Mouse (Mus musculus): Measurements from ENCODE around the gene Ppp1r3e. TPM values are rescaled to one million over a fixed set of nuclear protein-coding genes. Genes with fewer than 3 reads are reported as not detected.

The Ppp1r3e gene
- 21.6 and 22.1 TPM in 2 replicates for polyA plus RNA-seq (2012; rRNA removed)

GRCm38 (mm10) chr14:54877048-54877715 is at the start of gene Ppp1r3e:
Ppp1r3e (minus strand) TSS chr14:54877550.
- Histone ChIP-seq H3K27ac (ENCODE audit: insufficient read depth, low read length) (peak within 1 kb of the TSS; percentile 96), H3K4me3 (replicated peaks; ENCODE audit: insufficient read depth, low read depth, low read length) (peak within 1 kb of the TSS; percentile 81), H3K4me1 (ENCODE audit: control insufficient read depth, insufficient read depth, low read length) (no peaks in the 10 kb centered on the region), H3K27me3 (ENCODE audit: control insufficient read depth, insufficient read depth, low read length) (no peaks in the 10 kb centered on the region)
- peak; percentile 80 to 85 for DNase-seq
- 1% methylated on average over 61 of the region's 61 CpGs for WGBS
- 0 out of 2 replicates have a peak, but pooled peaks have one; percentile 35 for TF ChIP-seq POLR2A (IDR thresholded peaks at IDR 0.05; ENCODE audit: borderline replicate concordance, insufficient read depth, low read length)
- no peak for TF ChIP-seq CTCF (IDR thresholded peaks at IDR 0.05; ENCODE audit: borderline replicate concordance, insufficient read depth, low read depth, low read length)

DNA sequence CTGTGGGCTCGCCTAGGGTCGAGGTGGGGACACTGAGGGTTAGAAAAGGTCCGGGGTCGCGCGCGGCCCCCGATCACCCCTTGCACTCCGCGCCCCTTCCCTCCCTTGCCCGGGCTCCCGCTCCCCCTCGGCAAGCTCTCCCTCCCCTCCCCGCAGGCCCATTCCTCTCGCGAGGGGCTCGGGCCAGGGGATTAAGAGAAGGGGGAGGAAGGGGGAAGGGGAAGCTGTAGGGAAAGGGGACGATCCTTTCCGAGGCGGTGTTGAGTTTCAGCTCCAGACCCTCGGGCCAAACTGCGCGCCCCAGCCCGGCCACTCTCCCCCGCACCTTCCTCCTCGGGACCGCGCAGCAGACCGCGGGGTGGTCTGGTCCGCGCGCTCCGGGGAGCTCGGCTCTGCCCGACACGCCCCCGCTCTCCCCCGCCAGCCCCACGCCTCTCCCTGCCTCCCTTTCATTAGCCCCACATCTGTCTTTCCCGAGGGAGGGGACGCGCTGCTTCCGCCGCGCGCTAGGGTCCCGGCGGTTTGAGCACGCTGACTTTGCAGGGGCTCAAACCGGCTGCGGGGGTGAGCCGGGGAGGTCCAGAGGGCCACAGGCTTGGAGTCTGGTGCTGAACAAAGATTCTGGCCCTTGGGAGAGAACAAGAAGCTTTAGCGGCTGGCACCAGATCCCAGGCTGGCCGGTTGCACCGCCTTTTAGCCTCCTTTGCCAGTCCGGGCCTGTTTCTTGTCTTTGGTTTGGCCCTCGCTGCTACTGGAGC is 49.2 kb upstream of the Ppp1r3e start:
- DNase-seq: no peak
- Histone ChIP-seq H3K4me3 (replicated peaks; ENCODE audit: insufficient read depth, low read depth, low read length) (peak overlapping the region; percentile 55), H3K27ac (ENCODE audit: insufficient read depth, low read length) (peak overlapping the region; percentile 1; the same call in 1 of the 2 replicates), H3K27me3 (ENCODE audit: control insufficient read depth, insufficient read depth, low read length) (no peaks in the 10 kb centered on the region), H3K4me1 (ENCODE audit: control insufficient read depth, insufficient read depth, low read length) (0 out of 2 replicates have a peak, but pooled peaks cover 3% of the 10 kb centered on the region)
- 3% methylated on average over 54 of the region's 58 CpGs for WGBS
- no peak for TF ChIP-seq POLR2A (IDR thresholded peaks at IDR 0.05; ENCODE audit: borderline replicate concordance, insufficient read depth, low read length)
- no peak for TF ChIP-seq CTCF (IDR thresholded peaks at IDR 0.05; ENCODE audit: borderline replicate concordance, insufficient read depth, low read depth, low read length)

DNA sequence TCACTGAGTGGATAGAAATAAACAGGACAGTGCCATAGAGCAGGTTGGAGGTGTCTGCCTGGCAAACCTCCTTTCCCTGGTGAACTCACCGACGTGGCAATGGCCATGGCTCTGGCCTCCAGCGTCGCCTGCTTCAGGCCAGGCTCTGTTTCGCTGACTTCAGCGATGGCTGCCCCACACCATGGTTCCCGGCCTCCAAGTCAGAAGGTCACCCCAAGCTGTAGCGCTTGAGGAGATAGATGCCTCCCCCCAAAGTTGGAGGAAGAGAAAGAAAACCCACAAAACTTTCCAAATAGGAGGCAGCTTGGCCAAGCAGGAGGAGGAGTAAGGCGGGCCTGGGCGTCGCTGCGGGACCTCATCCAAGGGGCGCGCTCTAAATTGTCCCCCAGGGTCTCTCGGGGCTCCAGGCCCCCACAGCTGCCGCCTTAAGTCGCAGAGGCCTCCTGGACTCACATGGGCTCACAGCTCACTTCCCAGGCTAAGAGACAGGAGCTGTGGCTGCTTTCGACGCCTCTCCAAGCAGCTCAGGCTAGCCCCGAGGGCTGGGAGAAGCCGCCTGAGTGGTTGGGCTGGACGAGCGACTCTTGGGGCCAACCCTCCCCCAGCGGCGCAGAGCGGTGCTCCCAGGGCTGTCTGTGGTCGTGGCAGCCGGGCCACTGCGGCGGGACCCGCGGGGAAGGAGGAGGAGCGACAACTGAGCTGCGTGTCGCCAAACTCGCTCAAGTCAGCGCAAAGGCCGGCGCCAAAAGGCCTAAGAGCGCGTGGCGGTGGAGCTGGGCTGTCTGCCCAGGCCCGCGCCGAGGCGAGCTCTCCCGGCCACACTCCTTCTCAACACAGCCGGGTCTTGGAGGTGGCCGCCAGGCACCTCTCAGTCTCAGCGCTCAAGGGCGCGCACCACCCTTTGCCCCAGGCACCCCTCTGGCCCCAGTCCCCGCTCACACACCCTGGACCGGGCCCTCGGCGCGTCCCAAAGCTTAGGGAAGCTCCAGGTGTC is 48.3 kb upstream of the Ppp1r3e start, which contains the start of gene Efs:
Gene Efs, minus strand, starts transcription at position 778 of the 994 bp plus-strand sequence.
- Histone ChIP-seq H3K4me1 (ENCODE audit: control insufficient read depth, insufficient read depth, low read length) (0 out of 2 replicates have a peak, but pooled peaks cover 3% of the 10 kb centered on the region), H3K4me3 (replicated peaks; ENCODE audit: insufficient read depth, low read depth, low read length) (peak within 1 kb of the TSS; percentile 55), H3K27ac (ENCODE audit: insufficient read depth, low read length) (peak within 1 kb of the TSS; percentile 1; the same call in 1 of the 2 replicates), H3K27me3 (ENCODE audit: control insufficient read depth, insufficient read depth, low read length) (no peaks in the 10 kb centered on the region)
- TF ChIP-seq POLR2A (IDR thresholded peaks at IDR 0.05; ENCODE audit: borderline replicate concordance, insufficient read depth, low read length): no peak
- TF ChIP-seq CTCF (IDR thresholded peaks at IDR 0.05; ENCODE audit: borderline replicate concordance, insufficient read depth, low read depth, low read length): no peak
- peak; percentile 63 to 64 for DNase-seq
- WGBS: 9% methylated on average over 57 of the region's 57 CpGs

DNA sequence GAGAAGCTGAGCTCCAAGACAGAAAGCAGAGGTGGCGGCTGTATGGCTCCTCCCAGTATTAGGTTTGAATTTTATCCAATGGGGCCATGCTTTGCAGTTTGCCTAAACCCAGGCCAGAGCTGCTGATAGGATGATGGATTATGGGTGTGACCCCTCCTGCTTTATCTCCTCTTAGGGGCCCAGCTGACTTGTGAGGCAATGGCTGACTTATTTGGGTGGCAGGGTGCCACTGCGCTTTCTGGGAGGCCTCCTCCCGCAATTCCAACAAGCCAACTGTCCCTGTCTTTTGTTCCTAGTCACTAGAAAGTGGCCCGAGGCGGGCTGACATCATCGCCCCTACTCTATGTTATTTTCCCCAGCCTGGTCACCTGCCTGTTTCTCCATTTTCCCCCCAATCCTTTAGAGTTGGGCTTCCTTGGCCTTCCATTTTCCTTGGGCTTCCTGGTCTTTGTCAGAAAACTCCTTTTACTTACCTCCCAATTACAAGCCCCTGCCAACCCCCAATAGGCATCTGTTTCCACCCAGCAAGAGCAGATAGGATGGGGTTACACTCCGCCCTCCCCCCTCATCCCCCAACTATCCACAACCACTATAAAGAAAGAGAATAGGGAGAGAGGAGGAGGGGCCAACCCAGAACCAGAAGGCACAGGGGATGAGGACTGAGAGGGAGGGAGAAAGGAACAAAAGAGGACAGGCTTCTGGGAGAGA is 47.4 kb upstream of the Ppp1r3e start:
- TF ChIP-seq POLR2A (IDR thresholded peaks at IDR 0.05; ENCODE audit: borderline replicate concordance, insufficient read depth, low read length) (no peak), CTCF (IDR thresholded peaks at IDR 0.05; ENCODE audit: borderline replicate concordance, insufficient read depth, low read depth, low read length) (no peak)
- H3K27ac ChIP-seq (ENCODE audit: insufficient read depth, low read length): no peak overlapping the region
- H3K4me3 ChIP-seq (replicated peaks; ENCODE audit: insufficient read depth, low read depth, low read length): no peak overlapping the region
- no peak for DNase-seq
- H3K27me3 ChIP-seq (ENCODE audit: control insufficient read depth, insufficient read depth, low read length): no peaks in the 10 kb centered on the region
- H3K4me1 ChIP-seq (ENCODE audit: control insufficient read depth, insufficient read depth, low read length): no peaks in the 10 kb centered on the region
- WGBS: 70% methylated on average over 7 of the region's 7 CpGs

DNA sequence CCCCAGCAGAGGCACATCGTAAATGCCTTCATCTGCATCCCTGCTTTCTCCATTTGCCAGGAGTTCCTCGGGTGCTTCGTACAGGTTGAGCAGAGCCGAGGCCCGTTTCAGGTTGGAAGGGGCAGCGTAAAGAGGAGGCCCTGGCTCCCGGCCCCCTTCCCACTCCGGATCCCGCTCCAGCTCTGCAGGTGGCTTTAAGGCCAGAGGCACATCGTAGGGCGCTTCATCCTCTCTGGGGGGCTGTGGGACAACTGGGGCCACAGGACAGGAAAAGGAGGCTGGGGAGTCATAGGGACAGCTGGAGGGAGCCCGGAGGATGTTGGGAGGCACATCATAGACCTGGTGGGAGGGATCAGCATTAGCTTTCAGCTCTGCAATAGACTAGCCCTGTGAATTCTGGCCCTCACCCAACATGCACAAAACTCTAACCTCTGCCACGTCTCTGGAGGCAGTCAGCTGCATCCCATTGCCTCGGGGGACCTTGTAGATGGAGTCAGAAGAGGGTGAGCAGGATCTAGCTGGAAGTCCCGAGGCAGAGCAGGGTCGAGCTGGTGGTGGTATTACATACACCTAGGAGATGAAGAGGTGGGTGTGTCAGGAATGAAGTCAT is 42.8 kb upstream of the Ppp1r3e start:
- Histone ChIP-seq H3K4me1 (ENCODE audit: control insufficient read depth, insufficient read depth, low read length) (no peaks in the 10 kb centered on the region), H3K27ac (ENCODE audit: insufficient read depth, low read length) (no peak overlapping the region), H3K4me3 (replicated peaks; ENCODE audit: insufficient read depth, low read depth, low read length) (no peak overlapping the region), H3K27me3 (ENCODE audit: control insufficient read depth, insufficient read depth, low read length) (no peaks in the 10 kb centered on the region)
- TF ChIP-seq POLR2A (IDR thresholded peaks at IDR 0.05; ENCODE audit: borderline replicate concordance, insufficient read depth, low read length): no peak
- no peak for TF ChIP-seq CTCF (IDR thresholded peaks at IDR 0.05; ENCODE audit: borderline replicate concordance, insufficient read depth, low read depth, low read length)
- WGBS: 90% methylated on average over 16 of the region's 16 CpGs
- no peak for DNase-seq

DNA sequence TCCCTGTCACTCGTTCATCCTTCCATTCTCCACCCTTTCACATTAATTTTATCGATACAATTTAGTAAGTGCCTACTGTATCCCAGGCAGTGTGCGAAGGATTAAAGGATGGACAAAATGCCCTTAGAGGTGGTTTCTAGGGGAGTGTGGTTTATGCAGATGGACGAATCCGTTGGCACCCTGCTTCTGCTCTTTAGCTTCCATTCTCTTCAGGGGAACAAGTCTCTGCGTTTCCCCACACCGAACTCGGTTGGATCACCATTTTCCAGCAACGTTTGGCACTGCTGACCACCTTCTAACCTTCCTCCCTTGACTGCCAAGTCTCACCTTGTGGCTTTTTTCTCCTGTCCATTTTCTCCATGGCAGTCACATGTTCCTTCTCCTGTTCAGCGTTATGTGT is 36.0 kb upstream of the Ppp1r3e start:
- Histone ChIP-seq H3K27me3 (ENCODE audit: control insufficient read depth, insufficient read depth, low read length) (no peaks in the 10 kb centered on the region), H3K4me3 (replicated peaks; ENCODE audit: insufficient read depth, low read depth, low read length) (peak overlapping the region; percentile 86), H3K4me1 (ENCODE audit: control insufficient read depth, insufficient read depth, low read length) (peaks cover 7% of the 10 kb centered on the region), H3K27ac (ENCODE audit: insufficient read depth, low read length) (peak overlapping the region; percentile 89)
- DNase-seq: peak; percentile 36 to 60
- WGBS: 3% methylated on average over 10 of the region's 10 CpGs
- TF ChIP-seq POLR2A (IDR thresholded peaks at IDR 0.05; ENCODE audit: borderline replicate concordance, insufficient read depth, low read length) (no peak), CTCF (IDR thresholded peaks at IDR 0.05; ENCODE audit: borderline replicate concordance, insufficient read depth, low read depth, low read length) (no peak)

Data from cerebellum, adult 2 months (tissue).